ENCODE assay signal across 17 mouse cellular contexts in the genomic region with DNA sequence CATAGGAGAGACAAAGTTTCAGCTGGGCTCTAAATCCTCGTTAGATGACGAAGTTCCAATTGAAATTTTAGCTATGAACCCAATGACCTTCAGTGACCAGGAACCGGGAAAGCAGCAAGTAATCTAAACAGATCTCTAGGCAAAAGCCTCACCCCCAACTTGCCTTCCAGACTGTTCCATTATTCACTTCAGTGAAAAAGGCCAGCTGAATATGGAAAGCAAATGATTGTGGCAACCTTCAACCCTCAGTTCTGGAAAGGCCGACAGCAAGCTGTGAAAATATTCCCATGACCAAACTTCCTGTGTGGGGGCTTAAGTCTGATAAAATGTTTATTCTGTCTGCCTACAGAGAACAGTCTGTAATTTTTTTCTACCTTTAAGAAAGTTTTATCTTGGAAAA.
DNase-seq lines count a peak whose midpoint lies in the region; ATAC-seq and TF ChIP-seq lines count a peak whose summit lies in the region.
"Had no signal": no experiment of that assay in that cellular context is flagged by ENCODE, and none has a peak within 500 bp of the region (broad histone marks: within the 10 kb centered on the region; RNA-seq: fewer than 3 reads in every experiment).

No protein-coding gene starts in this region.

- H3K27ac ChIP-seq in liver, adult 2 months (replicated peaks; ENCODE audit: insufficient read depth, low read depth, low read length), result no peak overlapping the region
- H3K27ac ChIP-seq: embryonic facial prominence, embryonic 12.5 days; heart, embryonic 15.5 days; hindbrain, embryonic 15.5 days; limb, embryonic 12.5 days; liver, embryonic 15.5 days; midbrain, embryonic 13.5 days had no signal

- H3K4me3 ChIP-seq in liver, adult 2 months (ENCODE audit: insufficient read depth, low read depth, low read length), result no peak overlapping the region
- H3K4me3 ChIP-seq: embryonic facial prominence, embryonic 12.5 days; heart, embryonic 15.5 days; hindbrain, embryonic 15.5 days; limb, embryonic 12.5 days; liver, embryonic 15.5 days; midbrain, embryonic 13.5 days had no signal

- 75% methylated on average over 4 of the region's 4 CpGs for WGBS in liver, adult 2 months

- no peaks in the 10 kb centered on the region for H3K36me3 ChIP-seq in liver, adult 2 months (ENCODE audit: control insufficient read depth, insufficient read depth, low read length)
- H3K36me3 ChIP-seq: embryonic facial prominence, embryonic 12.5 days; heart, embryonic 15.5 days; hindbrain, embryonic 15.5 days; limb, embryonic 12.5 days; liver, embryonic 15.5 days; midbrain, embryonic 13.5 days had no signal

- TF ChIP-seq POLR2A in liver, adult 2 months (IDR thresholded peaks at IDR 0.05; ENCODE audit: extremely low read depth, insufficient read depth, low read length), result no peak

- DNase-seq in heart, adult 18-20 months, result peak; percentile 13 to 41
- no peak for DNase-seq in heart, postnatal 36 days
- DNase-seq in liver, adult 2 months (ENCODE audit: extremely low read depth, low read depth, low spot score), result peak; percentile 16
- no peak for DNase-seq in liver
- peak; percentile 47 for DNase-seq in fibroblast of lung, adult 2 months (ENCODE audit: low read depth)
- peak; percentile 37 for DNase-seq in kidney, postnatal 14 days
- DNase-seq in gastrocnemius, postnatal 36 days, result no peak
- DNase-seq: cerebellum, adult 9-11 months; thymus, postnatal 36 days had no signal

- H3K79me2 ChIP-seq in liver, adult 2 months (ENCODE audit: control insufficient read depth, insufficient read depth, low read length), result no peaks in the 10 kb centered on the region

- no peak for ATAC-seq in monocyte, adult 5-6 weeks (replicated peaks; ENCODE audit: insufficient number of reproducible peaks, low FRiP score, low TSS enrichment, poor library complexity, severe bottlenecking)
- ATAC-seq: intestine, embryonic 16.5 days; midbrain, embryonic 13.5 days had no signal

- H3K9ac ChIP-seq in liver, adult 2 months (ENCODE audit: low read depth, low read length), result no peak overlapping the region
- H3K9ac ChIP-seq: embryonic facial prominence, embryonic 12.5 days; heart, embryonic 15.5 days; hindbrain, embryonic 15.5 days; limb, embryonic 12.5 days; liver, embryonic 15.5 days; midbrain, embryonic 13.5 days had no signal

- H3K4me1 ChIP-seq in liver, adult 2 months (ENCODE audit: control insufficient read depth, insufficient read depth, low read length), result no peaks in the 10 kb centered on the region
- H3K4me1 ChIP-seq: hindbrain, embryonic 15.5 days; limb, embryonic 12.5 days; liver, embryonic 15.5 days; midbrain, embryonic 13.5 days had no signal

- H3K27me3 ChIP-seq in liver, adult 2 months (ENCODE audit: control insufficient read depth, insufficient read depth, low read length), result no peaks in the 10 kb centered on the region
- H3K27me3 ChIP-seq: embryonic facial prominence, embryonic 12.5 days; heart, embryonic 15.5 days; hindbrain, embryonic 15.5 days; limb, embryonic 12.5 days; liver, embryonic 15.5 days; midbrain, embryonic 13.5 days had no signal

- no peak for TF ChIP-seq CTCF in liver, adult 2 months (IDR thresholded peaks at IDR 0.05; ENCODE audit: low read depth, low read length)

- intact Hi-C loops in heart, postnatal 36 days (cut with DNase I), result no loop called here
- intact Hi-C loops in gastrocnemius, postnatal 36 days (cut with DNase I), result no loop called here

Comparison
In these comparisons a context has a peak if more than half of its experiments do, and no peak if none do; other contexts are left out.
1. DNase-seq: peak in heart, adult 18-20 months (2 of 2), liver, adult 2 months (single experiment), fibroblast of lung, adult 2 months (single experiment) and kidney, postnatal 14 days (single experiment); none in heart, postnatal 36 days (0 of 2), liver (single experiment) and gastrocnemius, postnatal 36 days (0 of 2).